Mouse (Mus musculus): Measurements from ENCODE around the gene Kiss1r.

GRCm38 (mm10) chr10:79937775-79938526, 21.2 kb downstream of the Kiss1r start:
- TF ChIP-seq CTCF (IDR thresholded peaks at IDR 0.05; ENCODE audit: low read depth, low read length) (no peak), TAL1 (conservative IDR thresholded peaks at IDR 0.05; ENCODE audit: low read depth, low read length) (no peak)

All from G1E (cell line).